In genomic region chr12:73392507-73392906, GRCm38 (mm10) we compare ENCODE assay signal across 26 mouse cellular contexts.
DNase-seq lines count a peak whose midpoint lies in the region; ATAC-seq lines count a peak whose summit lies in the region.
"Had no signal": no experiment of that assay in that cellular context is flagged by ENCODE, and none has a peak within 500 bp of the region (broad histone marks: within the 10 kb centered on the region; RNA-seq: fewer than 3 reads in every experiment).

No protein-coding gene starts in this region.

- DNase-seq in heart, adult 11 months = peak; percentile 90
- DNase-seq in heart, postnatal 14 days = no peak
- no peak for DNase-seq in limb, embryonic 10.5 days (ENCODE audit: low spot score)
- DNase-seq in frontal cortex, postnatal 25 days (ENCODE audit: low spot score in 2 of 2) = no peak
- DNase-seq: adrenal gland, postnatal 14 days; B cell, adult 2 months; cerebellum, adult 11 months; cerebellum, adult 2 months; cerebellum, adult 9-11 months; cerebellum, postnatal 25 days; gastrocnemius, postnatal 10 days; gastrocnemius, postnatal 36 days; kidney, adult 2 months had no signal

- H3K4me1 ChIP-seq in limb, embryonic 13.5 days = peaks cover 38% of the 10 kb centered on the region
- peaks cover 35% of the 10 kb centered on the region for H3K4me1 ChIP-seq in limb, embryonic 10.5 days
- peaks cover 33% of the 10 kb centered on the region for H3K4me1 ChIP-seq in limb, embryonic 15.5 days
- H3K4me1 ChIP-seq: forebrain, embryonic 13.5 days; hindbrain, embryonic 15.5 days had no signal

- H3K4me2 ChIP-seq in limb, embryonic 13.5 days (replicated peaks) = no peak overlapping the region
- H3K4me2 ChIP-seq in limb, embryonic 15.5 days = no peak overlapping the region
- H3K4me2 ChIP-seq: embryonic facial prominence, embryonic 13.5 days; forebrain, embryonic 13.5 days; heart, embryonic 13.5 days; hindbrain, embryonic 12.5 days; hindbrain, embryonic 15.5 days had no signal

- H3K36me3 ChIP-seq in limb, embryonic 13.5 days = no peaks in the 10 kb centered on the region
- no peaks in the 10 kb centered on the region for H3K36me3 ChIP-seq in limb, embryonic 10.5 days
- H3K36me3 ChIP-seq in limb, embryonic 15.5 days = no peaks in the 10 kb centered on the region
- H3K36me3 ChIP-seq: embryonic facial prominence, embryonic 13.5 days; forebrain, embryonic 10.5 days; G1E; heart, embryonic 13.5 days; hindbrain, embryonic 12.5 days; hindbrain, embryonic 15.5 days had no signal

- peak overlapping the region; percentile 35; the same call in 1 of the 2 replicates for H3K27ac ChIP-seq in limb, embryonic 13.5 days
- H3K27ac ChIP-seq in limb, embryonic 10.5 days = no peak overlapping the region
- peak overlapping the region; percentile 18; the same call in 1 of the 2 replicates for H3K27ac ChIP-seq in limb, embryonic 15.5 days
- H3K27ac ChIP-seq: forebrain, embryonic 13.5 days; heart, embryonic 13.5 days; hindbrain, embryonic 12.5 days; hindbrain, embryonic 15.5 days had no signal

- H3K9me3 ChIP-seq in limb, embryonic 13.5 days = no peaks in the 10 kb centered on the region
- no peaks in the 10 kb centered on the region for H3K9me3 ChIP-seq in limb, embryonic 10.5 days (replicated peaks)
- no peaks in the 10 kb centered on the region for H3K9me3 ChIP-seq in limb, embryonic 15.5 days
- H3K9me3 ChIP-seq: embryonic facial prominence, embryonic 13.5 days; forebrain, embryonic 10.5 days; forebrain, embryonic 13.5 days; G1E; heart, embryonic 13.5 days; hindbrain, embryonic 15.5 days had no signal

- WGBS in limb, embryonic 13.5 days = 81% methylated on average over 1 of the region's 1 CpGs
- 93% methylated on average over 1 of the region's 1 CpGs for WGBS in limb, embryonic 10.5 days
- 58% methylated on average over 1 of the region's 1 CpGs for WGBS in limb, embryonic 15.5 days

- ATAC-seq in limb, embryonic 13.5 days (ENCODE audit: low FRiP score, low read depth) = no peak
- ATAC-seq in limb, embryonic 15.5 days (ENCODE audit: insufficient number of reproducible peaks, low FRiP score, low TSS enrichment, low read depth) = no peak
- ATAC-seq: forebrain, embryonic 13.5 days; forebrain, embryonic 16.5 days; intestine, postnatal 0 days; Patski had no signal

- H3K9ac ChIP-seq in limb, embryonic 13.5 days = no peak overlapping the region
- no peak overlapping the region for H3K9ac ChIP-seq in limb, embryonic 15.5 days
- H3K9ac ChIP-seq: embryonic facial prominence, embryonic 13.5 days; forebrain, embryonic 13.5 days; heart, embryonic 13.5 days; hindbrain, embryonic 12.5 days; hindbrain, embryonic 15.5 days had no signal

- intact Hi-C loops in heart, postnatal 14 days (cut with DNase I) = no loop called here

- H3K27me3 ChIP-seq in limb, embryonic 13.5 days = no peaks in the 10 kb centered on the region
- no peaks in the 10 kb centered on the region for H3K27me3 ChIP-seq in limb, embryonic 10.5 days (ENCODE audit: low read depth, poor library complexity, severe bottlenecking)
- H3K27me3 ChIP-seq in limb, embryonic 15.5 days = no peaks in the 10 kb centered on the region
- H3K27me3 ChIP-seq: CH12.LX; embryonic facial prominence, embryonic 13.5 days; forebrain, embryonic 13.5 days; heart, embryonic 13.5 days; hindbrain, embryonic 15.5 days; Patski had no signal

- no peak overlapping the region for H3K4me3 ChIP-seq in limb, embryonic 13.5 days
- no peak overlapping the region for H3K4me3 ChIP-seq in limb, embryonic 10.5 days
- no peak overlapping the region for H3K4me3 ChIP-seq in limb, embryonic 15.5 days
- H3K4me3 ChIP-seq: embryonic facial prominence, embryonic 13.5 days; forebrain, embryonic 10.5 days; forebrain, embryonic 13.5 days; heart, embryonic 13.5 days; hindbrain, embryonic 12.5 days; hindbrain, embryonic 15.5 days had no signal
